Mouse (Mus musculus): Measurements from ENCODE around the gene Glb1l. TPM values are rescaled to one million over a fixed set of nuclear protein-coding genes. Genes with fewer than 3 reads are reported as not detected.

Glb1l gene
- polyA plus RNA-seq, 1 experiment = 33.6 TPM

- no peak for DNase-seq (ENCODE audit: low spot score)
Measured at GRCm38 (mm10) chr1:75192452-75192851, 18.2 kb downstream of the Glb1l start.

- DNase-seq (ENCODE audit: low spot score) = peak; percentile 83
Measured at GRCm38 (mm10) chr1:75191622-75192402, 18.8 kb downstream of the Glb1l start, which contains the start of the genes Ankzf1 and Atg9a. Ankzf1 (plus strand) TSS chr1:75192151. Atg9a (minus strand) TSS chr1:75192196.

GRCm38 (mm10) chr1:75191258-75191621 is 19.4 kb downstream of the Glb1l start:
- DNase-seq (ENCODE audit: low spot score) = no peak

GRCm38 (mm10) chr1:75190577-75190976 is 20.0 kb downstream of the Glb1l start:
- no peak for DNase-seq (ENCODE audit: low spot score)

- no peak for DNase-seq (ENCODE audit: low spot score)
Measured at GRCm38 (mm10) chr1:75187914-75188483, 22.6 kb downstream of the Glb1l start.

GRCm38 (mm10) chr1:75187126-75187525 is 23.5 kb downstream of the Glb1l start:
- DNase-seq (ENCODE audit: low spot score) = no peak

- DNase-seq (ENCODE audit: low spot score) = no peak
Measured at GRCm38 (mm10) chr1:75185495-75185894, 25.1 kb downstream of the Glb1l start.

- no peak for DNase-seq (ENCODE audit: low spot score)
Measured at GRCm38 (mm10) chr1:75182160-75182559, 28.5 kb downstream of the Glb1l start.

- no peak for DNase-seq (ENCODE audit: low spot score)
Measured at GRCm38 (mm10) chr1:75181377-75181870, 29.2 kb downstream of the Glb1l start.

GRCm38 (mm10) chr1:75180741-75181140 is 29.9 kb downstream of the Glb1l start:
- no peak for DNase-seq (ENCODE audit: low spot score)

- DNase-seq (ENCODE audit: low spot score) = peak; percentile 55
Measured at GRCm38 (mm10) chr1:75180105-75180590, 30.5 kb downstream of the Glb1l start, which contains the start of gene Abcb6. Abcb6 (minus strand) TSS chr1:75180392.

- DNase-seq (ENCODE audit: low spot score) = no peak
Measured at GRCm38 (mm10) chr1:75179334-75180104, 31.1 kb downstream of the Glb1l start.

GRCm38 (mm10) chr1:75168472-75169464 is 41.8 kb downstream of the Glb1l start, which contains the start of gene Zfand2b:
Zfand2b (plus strand) TSS chr1:75168646.
- DNase-seq (ENCODE audit: low spot score) = peak; percentile 95

GRCm38 (mm10) chr1:75168093-75168471 is 42.5 kb downstream of the Glb1l start:
- DNase-seq (ENCODE audit: low spot score) = no peak

GRCm38 (mm10) chr1:75160256-75160617 is 50.4 kb downstream of the Glb1l start:
- no peak for DNase-seq (ENCODE audit: low spot score)

GRCm38 (mm10) chr1:75159540-75160255 is 50.9 kb downstream of the Glb1l start:
- DNase-seq (ENCODE audit: low spot score) = no peak

GRCm38 (mm10) chr1:75158990-75159389 is 51.6 kb downstream of the Glb1l start:
- DNase-seq (ENCODE audit: low spot score) = no peak

GRCm38 (mm10) chr1:75155837-75156236 is 54.8 kb downstream of the Glb1l start:
- DNase-seq (ENCODE audit: low spot score) = no peak

GRCm38 (mm10) chr1:75148727-75149126 is 61.9 kb downstream of the Glb1l start:
- DNase-seq (ENCODE audit: low spot score) = no peak
